Comparison of ENCODE assay signal across 30 mouse cellular contexts in genomic region chr11:22061660-22062059, GRCm38 (mm10). TPM values are rescaled to one million over a fixed set of nuclear protein-coding genes. Genes with fewer than 3 reads are reported as not detected.
DNase-seq lines count a peak whose midpoint lies in the region; ATAC-seq and TF ChIP-seq lines count a peak whose summit lies in the region.
"Had no signal": no experiment of that assay in that cellular context is flagged by ENCODE, and none has a peak within 500 bp of the region (broad histone marks: within the 10 kb centered on the region; RNA-seq: fewer than 3 reads in every experiment).

No protein-coding gene starts in this region.

- H3K79me3 ChIP-seq in C2C12 (ENCODE audit: low read depth): no peaks in the 10 kb centered on the region

- H3K4me1 ChIP-seq in heart, embryonic 12.5 days (replicated peaks): peaks cover 5% of the 10 kb centered on the region; the same call in 1 of the 2 replicates
- no peaks in the 10 kb centered on the region for H3K4me1 ChIP-seq in kidney, postnatal 0 days (replicated peaks; ENCODE audit: insufficient read depth, low read length)
- H3K4me1 ChIP-seq: heart, embryonic 15.5 days had no signal

- H3K36me3 ChIP-seq in heart, embryonic 12.5 days: peaks cover 22% of the 10 kb centered on the region; the same call in 1 of the 2 replicates
- 0 out of 2 replicates have a peak, but pooled peaks cover 6% of the 10 kb centered on the region for H3K36me3 ChIP-seq in kidney, postnatal 0 days (ENCODE audit: insufficient read depth, low read length)
- H3K36me3 ChIP-seq in C2C12 (ENCODE audit: control insufficient read depth, insufficient read depth): no peaks in the 10 kb centered on the region
- H3K36me3 ChIP-seq: hindbrain, embryonic 12.5 days had no signal

- no peak overlapping the region for H3ac ChIP-seq in C2C12 (ENCODE audit: control insufficient read depth, insufficient read length, low read depth)

- H3K27ac ChIP-seq in heart, embryonic 12.5 days (ENCODE audit: poor library complexity, severe bottlenecking): no peak overlapping the region
- no peak overlapping the region for H3K27ac ChIP-seq in kidney, postnatal 0 days
- H3K27ac ChIP-seq: forebrain, embryonic 10.5 days; forebrain, embryonic 13.5 days; heart, adult 2 months; heart, embryonic 15.5 days; hindbrain, embryonic 12.5 days; hindbrain, embryonic 15.5 days had no signal

- no peak for ATAC-seq in heart, embryonic 12.5 days (ENCODE audit: insufficient number of reproducible peaks, low FRiP score)
- peak; percentile 76; the same call in 1 of the 2 replicates for ATAC-seq in kidney, postnatal 0 days (replicated peaks; ENCODE audit: low FRiP score, low read depth)
- ATAC-seq: CD4-positive, CD25-positive, alpha-beta regulatory T cell, adult 4 months; forebrain, embryonic 13.5 days; forebrain, embryonic 16.5 days had no signal

- H3K79me2 ChIP-seq in C2C12 (ENCODE audit: control insufficient read depth, insufficient read depth): no peaks in the 10 kb centered on the region

- H3K9me3 ChIP-seq in heart, embryonic 12.5 days (replicated peaks): no peaks in the 10 kb centered on the region
- no peaks in the 10 kb centered on the region for H3K9me3 ChIP-seq in kidney, postnatal 0 days (replicated peaks; ENCODE audit: low read length)
- H3K9me3 ChIP-seq: forebrain, embryonic 10.5 days; forebrain, embryonic 13.5 days; heart, embryonic 15.5 days; hindbrain, embryonic 12.5 days; hindbrain, embryonic 15.5 days had no signal

- H3K4me3 ChIP-seq in heart, embryonic 12.5 days: no peak overlapping the region
- no peak overlapping the region for H3K4me3 ChIP-seq in kidney, postnatal 0 days (replicated peaks; ENCODE audit: low read depth, low read length)
- no peak overlapping the region for H3K4me3 ChIP-seq in C2C12 (ENCODE audit: insufficient read depth, poor library complexity, severe bottlenecking)
- H3K4me3 ChIP-seq: forebrain, embryonic 10.5 days; forebrain, embryonic 13.5 days; heart, adult 2 months; heart, embryonic 15.5 days; hindbrain, embryonic 12.5 days; hindbrain, embryonic 15.5 days had no signal

- 69% methylated on average over 4 of the region's 4 CpGs for WGBS in heart, embryonic 12.5 days
- WGBS in kidney, postnatal 0 days: 39% methylated on average over 4 of the region's 4 CpGs

- H3K9ac ChIP-seq in heart, embryonic 12.5 days: no peak overlapping the region
- H3K9ac ChIP-seq in kidney, postnatal 0 days (ENCODE audit: low read depth, low read length): no peak overlapping the region
- H3K9ac ChIP-seq: forebrain, embryonic 13.5 days; heart, embryonic 15.5 days; hindbrain, embryonic 12.5 days; hindbrain, embryonic 15.5 days had no signal

- no peak overlapping the region for H3K4me2 ChIP-seq in heart, embryonic 12.5 days
- no peak overlapping the region for H3K4me2 ChIP-seq in kidney, postnatal 0 days (ENCODE audit: low read length)
- H3K4me2 ChIP-seq: forebrain, embryonic 13.5 days; heart, embryonic 11.5 days; heart, embryonic 15.5 days; hindbrain, embryonic 12.5 days; hindbrain, embryonic 15.5 days had no signal

- TF ChIP-seq CTCF in kidney, postnatal 0 days (IDR thresholded peaks at IDR 0.05; ENCODE audit: low read depth): no peak
- no peak for TF ChIP-seq CTCF in C2C12 (IDR thresholded peaks at IDR 0.05; ENCODE audit: control insufficient read depth, insufficient read depth, insufficient read length)

- no peaks in the 10 kb centered on the region for H3K27me3 ChIP-seq in heart, embryonic 12.5 days (replicated peaks)
- H3K27me3 ChIP-seq in kidney, postnatal 0 days (ENCODE audit: insufficient read depth, low read length): no peaks in the 10 kb centered on the region
- no peaks in the 10 kb centered on the region for H3K27me3 ChIP-seq in C2C12 (ENCODE audit: control insufficient read depth, insufficient read depth, insufficient read length)
- H3K27me3 ChIP-seq: forebrain, embryonic 13.5 days; heart, embryonic 15.5 days; hindbrain, embryonic 12.5 days; hindbrain, embryonic 15.5 days had no signal

- DNase-seq in heart, postnatal 4 days: peak; percentile 13
- peak; percentile 44 for DNase-seq in kidney, postnatal 0 days (ENCODE audit: low spot score)
- DNase-seq in kidney, adult 11 months: no peak
- no peak for DNase-seq in cerebellum, adult 11 months
- DNase-seq: adrenal gland, adult 2 months; adrenal gland, postnatal 14 days; B cell, adult 2 months; cerebellum, adult 11-12 months; cerebellum, adult 8-10 months; cerebellum, postnatal 10 days; cerebellum, postnatal 36 days; gastrocnemius, postnatal 10 days; gastrocnemius, postnatal 36 days; heart, adult 2 months had no signal

TF ChIP-seq in C2C12, 6 proteins besides CTCF, POLR2A, EP300 and RAD21:
- TF ChIP-seq MYOD1 (IDR thresholded peaks at IDR 0.05; ENCODE audit: control insufficient read depth, insufficient read length, low read depth) (peak; percentile 76), MYOG (IDR thresholded peaks at IDR 0.05; ENCODE audit: control insufficient read depth, extremely low read depth, insufficient read length) (no peak), CEBPB (IDR thresholded peaks at IDR 0.05; ENCODE audit: low read depth) (no peak), MAX (IDR thresholded peaks at IDR 0.05) (no peak)
TF ChIP-seq in C2C12: peak in this region for 1.

RNA-seq across cellular contexts. Expression of gene Otx1, which starts 59.0 kb away (rescaled TPM):
- under 1 TPM in 1 of 2 experiments, not detected in 1; 0.09 TPM for total RNA-seq in heart, postnatal 4 days (2021)
- 0.28 and 0.45 TPM in 2 replicates for polyA plus RNA-seq in heart, embryonic 12.5 days (2016; fragmentation: Nextera tagmentation; extraction: Ambion mirVana)
- not detected in 2 replicates for polyA plus RNA-seq in kidney, postnatal 0 days (2015; fragmentation: Nextera tagmentation; extraction: Ambion mirVana)
- polyA plus RNA-seq in C2C12 (2012; fragmentation: generic; extraction: Trizol): 0.84 TPM
- total RNA-seq: adrenal gland, adult 2 months; adrenal gland, postnatal 14 days; adrenal gland, postnatal 4 days; gastrocnemius, adult 18-20 months; gastrocnemius, postnatal 10 days; gastrocnemius, postnatal 36 days; granulocyte monocyte progenitor cell, adult 5-6 weeks; heart, adult 2 months; hematopoietic stem cell, adult 5-6 weeks; MEL had no signal
- polyA plus RNA-seq: adrenal gland, adult 2 months; CD4-positive, CD25-positive, alpha-beta regulatory T cell, adult 4 months; intestine, embryonic 14.5 days had no signal

Comparison
In these comparisons a context has a peak if more than half of its experiments do, and no peak if none do; other contexts are left out.
1. DNase-seq: peak in heart, postnatal 4 days (single experiment) and kidney, postnatal 0 days (single experiment); none in kidney, adult 11 months (single experiment) and cerebellum, adult 11 months (single experiment).